Mouse (Mus musculus) c-Kit-positive CD71-positive TER-119-positive erythroid progenitor cells, embryonic 14.5 days (primary cell): Measurements from ENCODE around the gene Onecut1.

Source experiments
- DNase-seq: peaks from one replicate; pipeline ENCODE4 v3.0.0-alpha.2; 2013; ENCODE audit warnings: low spot score

Gene Onecut1

GRCm38 (mm10) chr9:74862096-74862780 is 517 bp downstream of the Onecut1 start:
- DNase-seq, result no peak

- DNase-seq, result no peak
These were observed 1.3 kb downstream of the Onecut1 start for GRCm38 (mm10) chr9:74862783-74863654.

DNA sequence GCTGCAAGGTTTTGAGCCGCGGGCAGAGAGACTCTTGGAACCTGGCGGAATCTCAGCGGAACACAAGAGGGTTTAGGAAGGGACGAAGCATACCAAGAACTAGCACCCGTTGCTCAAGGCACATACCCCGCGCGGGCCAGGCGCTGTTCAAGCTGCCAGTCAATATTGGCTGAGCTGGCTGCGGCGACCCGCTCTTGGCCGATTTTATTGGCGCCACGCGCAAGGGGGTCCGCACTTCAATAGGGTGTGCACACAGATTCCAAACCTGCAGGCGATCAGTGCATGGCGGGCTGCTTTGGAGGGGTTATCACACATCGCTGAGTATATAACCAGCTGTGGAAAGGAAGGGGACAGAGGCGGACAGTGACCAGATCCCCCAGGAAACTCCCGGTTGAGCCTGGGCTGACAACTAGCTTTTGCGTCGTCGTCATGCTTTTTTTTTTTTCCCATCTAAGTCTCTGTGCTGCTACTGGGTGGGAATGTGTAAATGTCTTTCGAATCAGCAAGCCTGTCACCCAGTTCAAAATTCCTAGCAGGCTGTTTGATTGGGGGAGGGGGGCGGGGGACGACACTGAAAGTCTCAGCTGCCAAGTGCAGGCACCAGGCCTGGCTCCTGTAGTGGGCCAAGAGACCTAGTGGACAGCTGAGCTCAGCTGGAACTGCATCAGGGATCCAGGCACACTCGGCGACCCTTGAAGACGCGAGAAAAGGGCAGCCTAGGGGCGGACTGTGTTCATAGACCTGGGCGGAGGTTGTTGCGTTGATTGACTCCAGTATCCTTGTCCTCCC is 2.1 kb downstream of the Onecut1 start:
- DNase-seq, result no peak

- no peak for DNase-seq
These were observed 2.8 kb downstream of the Onecut1 start for GRCm38 (mm10) chr9:74864471-74864870.

GRCm38 (mm10) chr9:74866596-74867313 is 5.0 kb downstream of the Onecut1 start:
- DNase-seq, result no peak

DNA sequence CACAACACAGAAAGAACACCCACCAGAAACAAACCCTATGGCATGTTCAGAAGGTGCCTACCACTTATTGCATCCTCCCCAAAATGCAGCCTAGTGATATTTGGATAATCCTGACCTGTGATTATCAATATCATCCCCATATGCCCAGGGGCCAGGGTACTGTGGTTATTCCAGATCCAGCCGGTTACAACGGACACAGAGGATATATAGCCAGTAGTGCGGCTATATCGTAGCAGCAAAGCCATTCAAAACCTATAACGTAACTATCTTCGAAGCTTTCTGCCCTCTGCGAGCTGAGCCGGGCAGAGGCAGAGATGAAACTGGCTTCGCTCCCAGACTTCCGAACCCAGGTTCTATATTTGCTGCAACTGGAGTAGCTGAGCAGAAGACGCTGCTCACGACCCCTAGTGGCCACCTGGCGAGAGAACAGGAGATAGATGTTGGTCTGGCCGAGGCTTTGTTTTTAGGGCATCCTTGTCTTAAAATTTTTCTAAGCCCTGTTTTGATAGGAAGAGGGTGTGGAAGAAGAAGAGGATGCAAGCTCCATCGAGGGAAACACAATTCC is 6.0 kb downstream of the Onecut1 start:
- no peak for DNase-seq

- no peak for DNase-seq
These were observed 6.7 kb downstream of the Onecut1 start for GRCm38 (mm10) chr9:74868336-74868950.

GRCm38 (mm10) chr9:74870960-74871688 is 9.4 kb downstream of the Onecut1 start:
- peak; percentile 36 for DNase-seq

- DNase-seq, result no peak
These were observed 14.6 kb downstream of the Onecut1 start for GRCm38 (mm10) chr9:74876328-74876727.

GRCm38 (mm10) chr9:74877709-74878108 is 16.0 kb downstream of the Onecut1 start:
- DNase-seq, result no peak

DNA sequence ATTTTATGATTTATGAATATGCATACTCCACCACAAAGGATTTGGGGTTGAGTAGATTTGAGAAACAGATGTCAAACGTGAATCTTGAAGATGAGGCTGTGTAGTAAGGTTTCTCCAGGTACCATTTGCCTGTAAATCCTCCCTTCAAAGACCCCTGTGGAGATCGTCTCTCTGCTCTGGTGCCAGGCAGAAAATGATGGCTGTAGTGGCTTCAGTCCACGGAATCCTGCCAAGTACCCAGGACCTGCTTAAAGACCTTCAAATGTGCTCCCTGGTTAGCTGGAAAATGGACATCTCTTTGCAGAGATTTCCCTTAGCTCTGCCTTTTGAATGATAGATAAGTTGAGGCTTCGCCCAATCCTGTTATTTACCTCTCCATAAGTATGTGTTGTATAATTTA is 26.1 kb downstream of the Onecut1 start:
- DNase-seq, result no peak

- no peak for DNase-seq
These were observed 35.0 kb downstream of the Onecut1 start for GRCm38 (mm10) chr9:74896742-74897141.

DNA sequence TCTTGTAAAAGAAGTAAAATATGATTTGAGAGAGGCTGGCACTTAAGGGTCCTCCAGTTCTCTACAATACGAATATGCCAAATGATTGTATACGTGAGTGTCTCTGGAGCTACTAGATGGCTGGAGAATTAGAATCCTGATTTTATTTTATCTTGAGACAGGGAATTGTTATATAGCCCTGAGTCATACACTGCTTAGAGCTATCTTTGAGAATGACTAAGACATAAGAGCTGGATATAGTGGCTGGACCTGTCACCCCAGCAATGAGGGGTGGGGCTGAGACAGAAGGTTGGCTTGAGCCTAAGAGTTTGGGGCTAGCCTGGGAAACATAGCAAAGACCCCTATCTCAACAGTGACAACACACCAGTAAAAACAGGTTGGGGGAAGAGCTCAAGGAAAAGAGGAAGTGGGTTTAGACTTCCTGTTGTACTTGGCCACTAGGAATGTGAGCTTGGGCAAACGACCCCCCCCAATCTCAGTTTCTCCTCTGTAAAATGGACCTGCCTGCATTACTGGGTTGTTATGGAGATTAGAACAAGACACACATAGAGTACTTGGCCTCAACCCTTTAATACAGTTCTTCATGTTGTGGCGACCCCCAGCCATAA is 35.8 kb downstream of the Onecut1 start:
- no peak for DNase-seq

- DNase-seq, result no peak
These were observed 38.4 kb downstream of the Onecut1 start for GRCm38 (mm10) chr9:74900141-74900540.

- DNase-seq, result peak; percentile 52
These were observed 43.3 kb downstream of the Onecut1 start for GRCm38 (mm10) chr9:74904866-74905508.

- no peak for DNase-seq
These were observed 45.2 kb downstream of the Onecut1 start for GRCm38 (mm10) chr9:74906951-74907350.

- DNase-seq, result no peak
These were observed 47.5 kb downstream of the Onecut1 start for GRCm38 (mm10) chr9:74909245-74909644.

- no peak for DNase-seq
These were observed 48.6 kb downstream of the Onecut1 start for GRCm38 (mm10) chr9:74910226-74910759.

GRCm38 (mm10) chr9:74911430-74911829 is 49.7 kb downstream of the Onecut1 start:
- DNase-seq, result no peak
